Mouse (Mus musculus) CH12.LX (cell line): ENCODE data around the gene Rcan2. TPM values are rescaled to one million over a fixed set of nuclear protein-coding genes. Genes with fewer than 3 reads are reported as not detected.

Source experiments
- DNase-seq: peaks from one replicate; pipeline ENCODE4 v3.0.0-alpha.2; 2013; ENCODE audit errors: extremely low read depth
- H3K27ac ChIP-seq: 2 replicates; pipeline ENCODE4 v1.5.1; 2012; ENCODE audit warnings: low read depth, mild to moderate bottlenecking, control low read depth, moderate library complexity; ENCODE audit not compliant: insufficient read depth
- H3K27me3 ChIP-seq: replicated peaks from 2 replicates; pipeline ENCODE3; 2012; ENCODE audit warnings: inconsistent platforms
- H3K36me3 ChIP-seq, 2 experiments: replicated peaks in 1 of 2; 2 replicates each; pipeline versions ENCODE3 to v1.6.1; 2012; ENCODE audit warnings: inconsistent platforms in 1 of 2, low read length in 1 of 2, mild to moderate bottlenecking in 1 of 2, mixed read lengths in 1 of 2, moderate library complexity in 1 of 2; ENCODE audit not compliant: control insufficient read depth in 1 of 2, insufficient read depth in 1 of 2
- H3K4me1 ChIP-seq, 2 experiments: 2 replicates each; pipeline ENCODE4 v1.6.1; 2012; ENCODE audit warnings: inconsistent platforms in 1 of 2, moderate library complexity in 1 of 2; ENCODE audit not compliant: insufficient read depth in 2 of 2, control insufficient read depth in 1 of 2
- H3K4me2 ChIP-seq: 2 replicates; pipeline ENCODE4 v1.6.1; 2012; ENCODE audit warnings: low read depth, mild to moderate bottlenecking, control low read depth; ENCODE audit not compliant: poor library complexity, insufficient read depth, severe bottlenecking
- H3K4me3 ChIP-seq, 3 experiments: fragments of 150-350 bp in 1 of 3; sonication (generic) in 1 of 3; replicated peaks in 1 of 3; 2 replicates each; pipeline versions ENCODE3 to v1.5.1; 2011 to 2012; ENCODE audit warnings: low read depth in 2 of 3, low read length in 2 of 3, mild to moderate bottlenecking in 2 of 3, moderate library complexity in 2 of 3, control low read depth in 1 of 3, improper control_type of control experiment in 1 of 3, inconsistent platforms in 1 of 3, mixed read lengths in 1 of 3; ENCODE audit not compliant: poor library complexity in 1 of 3
- H3K79me2 ChIP-seq: replicated peaks from 2 replicates; pipeline ENCODE4 v1.6.1; 2012; ENCODE audit warnings: mild to moderate bottlenecking, moderate library complexity; ENCODE audit not compliant: control insufficient read depth, poor library complexity, insufficient read depth, severe bottlenecking; ENCODE audit errors: extremely low read depth
- H3K9ac ChIP-seq: 2 replicates; pipeline ENCODE4 v1.6.1; 2012; ENCODE audit warnings: low read depth, mild to moderate bottlenecking, control low read depth, moderate library complexity; ENCODE audit not compliant: insufficient read depth
- H3K9me3 ChIP-seq: replicated peaks from 2 replicates; pipeline ENCODE3; 2012; ENCODE audit warnings: low read length, inconsistent platforms, mixed read lengths
- BHLHE40 ChIP-seq: IDR thresholded peaks from 2 replicates; pipeline ENCODE4 v1.6.1; 2011; ENCODE audit warnings: mild to moderate bottlenecking, low read depth, low read length, improper control_type of control experiment
- CHD1 ChIP-seq: IDR thresholded peaks from 2 replicates; pipeline ENCODE4 v1.6.1; 2012; ENCODE audit warnings: low read depth, low read length, improper control_type of control experiment, inconsistent platforms
- CHD2 ChIP-seq: IDR thresholded peaks from 2 replicates; pipeline ENCODE4 v1.6.1; 2011; ENCODE audit warnings: low read length, improper control_type of control experiment
- CTCF ChIP-seq, 2 experiments: IDR thresholded peaks in 1 of 2; conservative IDR thresholded peaks in 1 of 2; 2 replicates each; pipeline ENCODE4 v1.5.1; 2011 to 2012; ENCODE audit warnings: low read depth in 2 of 2, low read length in 2 of 2, improper control_type of control experiment in 1 of 2, inconsistent platforms in 1 of 2, mild to moderate bottlenecking in 1 of 2, moderate library complexity in 1 of 2
- ELF1 ChIP-seq: IDR thresholded peaks from 2 replicates; pipeline ENCODE4 v1.6.1; 2014; ENCODE audit warnings: low read depth, mild to moderate bottlenecking, inconsistent platforms, low read length, improper control_type of control experiment
- HCFC1 ChIP-seq: IDR thresholded peaks from 2 replicates; pipeline ENCODE4 v1.6.1; 2012; ENCODE audit warnings: low read depth, mild to moderate bottlenecking, inconsistent platforms, low read length, improper control_type of control experiment
- JUN ChIP-seq: IDR thresholded peaks from 2 replicates; pipeline ENCODE4 v1.6.1; 2011; ENCODE audit warnings: low read depth, mild to moderate bottlenecking, low read length, improper control_type of control experiment, moderate library complexity; ENCODE audit not compliant: insufficient read depth
- KAT2A ChIP-seq: IDR thresholded peaks from 2 replicates; pipeline ENCODE4 v1.6.1; 2012; ENCODE audit warnings: low read length, improper control_type of control experiment, inconsistent platforms; ENCODE audit not compliant: insufficient replicate concordance
- MAFK ChIP-seq: IDR thresholded peaks from 2 replicates; pipeline ENCODE4 v1.6.1; 2011; ENCODE audit warnings: low read length, improper control_type of control experiment; ENCODE audit not compliant: insufficient replicate concordance
- MAZ ChIP-seq: IDR thresholded peaks from 2 replicates; pipeline ENCODE4 v1.6.1; 2012; ENCODE audit warnings: low read depth, mild to moderate bottlenecking, inconsistent platforms, low read length, improper control_type of control experiment, moderate library complexity
- MEF2A ChIP-seq: IDR thresholded peaks from 2 replicates; pipeline ENCODE4 v1.6.1; 2014; ENCODE audit warnings: low read depth, mild to moderate bottlenecking, inconsistent platforms, low read length, improper control_type of control experiment, borderline replicate concordance
- MXI1 ChIP-seq: IDR thresholded peaks from 2 replicates; pipeline ENCODE4 v1.6.1; 2011; ENCODE audit warnings: mild to moderate bottlenecking, low read depth, low read length, improper control_type of control experiment
- NELFE ChIP-seq: IDR thresholded peaks from 2 replicates; pipeline ENCODE4 v1.6.1; 2011; ENCODE audit warnings: low read depth, low read length, improper control_type of control experiment
- PAX5 ChIP-seq: IDR thresholded peaks from 2 replicates; pipeline ENCODE4 v1.6.1; 2012; ENCODE audit warnings: low read length, inconsistent platforms, mixed read lengths
- SIN3A ChIP-seq: IDR thresholded peaks from 2 replicates; pipeline ENCODE4 v1.6.1; 2012; ENCODE audit warnings: low read length, improper control_type of control experiment, inconsistent platforms
- TBP ChIP-seq: conservative IDR thresholded peaks from 2 replicates; pipeline ENCODE4 v1.6.1; 2011; ENCODE audit warnings: low read depth, low read length, improper control_type of control experiment
- TCF12 ChIP-seq: IDR thresholded peaks from 2 replicates; pipeline ENCODE4 v1.6.1; 2014; ENCODE audit warnings: low read depth, mild to moderate bottlenecking, inconsistent platforms, low read length, improper control_type of control experiment
- USF1 ChIP-seq: IDR thresholded peaks from 2 replicates; pipeline ENCODE4 v1.6.1; 2014; ENCODE audit warnings: low read depth, mild to moderate bottlenecking, inconsistent platforms, low read length, improper control_type of control experiment
- USF2 ChIP-seq: conservative IDR thresholded peaks from 2 replicates; pipeline ENCODE4 v1.6.1; 2011; ENCODE audit warnings: low read depth, low read length, improper control_type of control experiment
- ZC3H11A ChIP-seq: IDR thresholded peaks from 2 replicates; pipeline ENCODE4 v1.6.1; 2012; ENCODE audit warnings: low read depth, mild to moderate bottlenecking, inconsistent platforms, low read length, improper control_type of control experiment
- ZKSCAN1 ChIP-seq: IDR thresholded peaks from 2 replicates; pipeline ENCODE4 v1.6.1; 2012; ENCODE audit warnings: low read depth, inconsistent platforms, low read length, improper control_type of control experiment, borderline replicate concordance
- ZMIZ1 ChIP-seq: IDR thresholded peaks from 2 replicates; pipeline ENCODE4 v1.6.1; 2012; ENCODE audit warnings: low read depth, mild to moderate bottlenecking, inconsistent platforms, low read length, improper control_type of control experiment
- dilution Hi-C: fragments of 300-500 bp; cut with MboI; formaldehyde crosslinking; loops from 2 replicates; pipeline ENCODE4 v1.14.3; 2020; ENCODE audit warnings: low sequenced_read_pairs; ENCODE audit not compliant: extremely low pct_unique_long_range_greater_than_20kb, extremely low pct_ligation_motif_present
- in situ Hi-C: fragments of 300-500 bp; cut with MboI; formaldehyde crosslinking; loops from 3 replicates; pipeline ENCODE4 v1.14.3; 2019; ENCODE audit warnings: low sequenced_read_pairs, low pct_ligation_motif_present, low pct_unique_long_range_greater_than_20kb, mixed read lengths
- polyA plus RNA-seq: library from polyadenylated mRNA; unstranded; fragments of >175 nt; gene quantifications from 2 replicates; pipeline ENCODE4 v1.2.1, GENCODE M21; 2012; ENCODE audit warnings: low read depth; ENCODE audit not compliant: insufficient read length
- total RNA-seq, 2 experiments: library from RNA; depleted of rRNA; stranded (reverse); fragments of 300-350 nt in 1 of 2; fragments of >200 nt in 1 of 2; gene quantifications; 2 replicates each; pipeline ENCODE4 v1.2.3; 2012 to 2014

The Rcan2 gene
- total and polyA plus RNA-seq, 3 experiments: 0.32 to 1.5 TPM; not detected in 1

DNA sequence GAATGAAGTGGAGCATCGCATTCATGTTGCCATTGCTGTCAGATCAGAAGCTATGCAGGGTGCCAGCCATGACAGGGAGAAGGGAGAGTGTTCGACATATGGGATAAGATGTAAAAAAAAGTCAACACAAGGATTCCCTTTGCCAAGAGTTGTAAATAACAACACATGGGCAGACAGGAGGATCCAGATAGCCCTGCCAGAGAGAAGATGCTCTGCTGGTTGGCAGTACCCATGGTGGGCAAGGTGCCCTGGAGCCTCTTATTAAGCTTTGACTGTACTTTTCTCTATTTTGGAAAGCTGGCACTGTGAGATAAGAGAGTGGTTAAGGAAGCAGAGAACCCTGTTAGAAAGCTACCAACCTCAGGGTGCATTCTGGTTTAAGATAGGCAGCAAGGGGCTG lies 19.8 kb downstream of the Rcan2 start:
- Histone ChIP-seq H3K9me3 (peaks cover 15% of the 10 kb centered on the region), H3K9ac (no peak overlapping the region), H3K4me2 (no peak overlapping the region), H3K4me1 (no peaks in the 10 kb centered on the region), H3K36me3 (no peaks in the 10 kb centered on the region), H3K27me3 (no peaks in the 10 kb centered on the region), H3K4me3 (no peak overlapping the region), H3K27ac (no peak overlapping the region), H3K79me2 (no peaks in the 10 kb centered on the region)
- TF ChIP-seq HCFC1: no peak
- no peak for TF ChIP-seq USF1
- TF ChIP-seq ZKSCAN1: no peak
- TF ChIP-seq SIN3A: no peak
- TF ChIP-seq ELF1: no peak
- no peak for TF ChIP-seq USF2
- no peak for TF ChIP-seq ZMIZ1
- TF ChIP-seq NELFE: no peak
- no peak for TF ChIP-seq CTCF (conservative IDR thresholded peaks at IDR 0.05 in 1 of 2, IDR thresholded peaks at IDR 0.05 in 1 of 2; ENCODE audit: low read depth in 2 of 2, low read length in 2 of 2)
- no peak for TF ChIP-seq MXI1
- no peak for TF ChIP-seq MAZ
- TF ChIP-seq JUN: no peak
- no peak for TF ChIP-seq MEF2A
- dilution Hi-C loops (no loop called here), in situ Hi-C loops (no loop called here)
- DNase-seq: no peak

DNA sequence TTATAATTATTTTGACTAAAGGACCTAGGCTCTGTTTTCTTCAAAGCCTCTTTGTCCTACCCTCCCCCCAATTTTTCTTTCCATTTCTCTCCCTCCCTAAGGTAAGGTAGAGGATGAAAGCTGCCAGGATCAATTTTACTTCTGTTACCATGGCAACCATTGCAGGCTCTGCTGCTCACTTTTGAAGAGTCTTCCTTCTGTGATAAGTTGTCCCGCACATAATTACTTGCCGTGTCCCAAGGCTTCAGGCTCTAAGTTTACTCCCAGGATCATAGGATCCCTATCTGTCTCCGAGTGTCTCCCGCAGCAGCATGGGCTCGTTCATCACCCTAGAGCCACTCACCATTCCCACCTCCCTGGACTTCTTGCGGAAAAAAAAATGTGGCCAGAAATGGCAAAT lies 21.1 kb downstream of the Rcan2 start:
- Histone ChIP-seq H3K4me1 (no peaks in the 10 kb centered on the region), H3K4me2 (no peak overlapping the region), H3K79me2 (no peaks in the 10 kb centered on the region), H3K27ac (no peak overlapping the region), H3K4me3 (no peak overlapping the region), H3K9ac (no peak overlapping the region), H3K9me3 (peaks cover 13% of the 10 kb centered on the region), H3K27me3 (no peaks in the 10 kb centered on the region), H3K36me3 (no peaks in the 10 kb centered on the region)
- TF ChIP-seq MAZ (no peak), MAFK (no peak), TBP (no peak), BHLHE40 (no peak), PAX5 (no peak), ZC3H11A (no peak), SIN3A (no peak), TCF12 (no peak), CHD1 (no peak), CHD2 (no peak), KAT2A (no peak)
- in situ Hi-C loops: no loop called here
- dilution Hi-C loops: no loop called here
- no peak for DNase-seq
